Comparison of ENCODE assay signal across 10 mouse cellular contexts in the genomic region with DNA sequence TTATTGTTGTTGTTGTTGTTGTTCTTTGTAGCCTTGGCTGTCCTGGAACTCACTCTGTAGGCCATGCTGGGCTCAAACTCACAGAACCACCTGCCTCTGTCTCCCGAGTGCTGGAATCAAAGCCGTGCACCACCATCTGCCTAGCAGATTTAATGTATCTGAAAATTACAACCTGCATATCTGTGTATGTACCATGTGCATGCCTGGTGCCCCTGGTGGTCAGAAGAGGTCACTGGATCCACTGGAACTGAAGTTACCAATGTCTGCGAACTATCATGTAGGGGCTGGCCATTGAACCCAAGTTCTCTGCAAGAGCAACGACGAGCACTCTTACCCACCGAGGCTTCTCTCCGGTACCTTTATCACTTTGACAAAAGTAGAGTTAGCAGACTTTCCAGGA. TPM values are rescaled to one million over a fixed set of nuclear protein-coding genes. Genes with fewer than 3 reads are reported as not detected.
DNase-seq lines count a peak whose midpoint lies in the region; ATAC-seq and TF ChIP-seq lines count a peak whose summit lies in the region.
"Had no signal": no experiment of that assay in that cellular context is flagged by ENCODE, and none has a peak within 500 bp of the region (broad histone marks: within the 10 kb centered on the region; RNA-seq: fewer than 3 reads in every experiment).

No protein-coding gene starts in this region.

- no peaks in the 10 kb centered on the region for H3K4me1 ChIP-seq in kidney, adult 2 months (ENCODE audit: control insufficient read depth, insufficient read depth, low read length)
- H3K4me1 ChIP-seq in kidney, embryonic 15.5 days = 0 out of 2 replicates have a peak, but pooled peaks cover 3% of the 10 kb centered on the region
- H3K4me1 ChIP-seq in E14TG2a.4 (replicated peaks; ENCODE audit: low read depth, low read length) = peaks cover 14% of the 10 kb centered on the region
- H3K4me1 ChIP-seq: stomach, embryonic 15.5 days had no signal

- no peak for ATAC-seq in kidney, embryonic 15.5 days (replicated peaks; ENCODE audit: low FRiP score)

- no peak for TF ChIP-seq POLR2A in kidney, adult 2 months (IDR thresholded peaks at IDR 0.05; ENCODE audit: low read depth, low read length)

- H3K9me3 ChIP-seq in kidney, embryonic 15.5 days (replicated peaks) = no peaks in the 10 kb centered on the region; the same call in 1 of the 2 replicates
- 0 out of 2 replicates have a peak, but pooled peaks cover 8% of the 10 kb centered on the region for H3K9me3 ChIP-seq in E14TG2a.4 (ENCODE audit: low read length)
- H3K9me3 ChIP-seq: stomach, embryonic 15.5 days had no signal

- no peak overlapping the region for H3K27ac ChIP-seq in kidney, adult 2 months (ENCODE audit: insufficient read depth, low read depth, low read length)
- no peak overlapping the region for H3K27ac ChIP-seq in kidney, embryonic 15.5 days
- H3K27ac ChIP-seq: stomach, embryonic 15.5 days had no signal

- H3K27me3 ChIP-seq in kidney, adult 2 months (replicated peaks; ENCODE audit: control insufficient read depth, insufficient read depth, low read length) = no peaks in the 10 kb centered on the region
- H3K27me3 ChIP-seq in kidney, embryonic 15.5 days = no peaks in the 10 kb centered on the region
- H3K27me3 ChIP-seq in E14TG2a.4 (ENCODE audit: insufficient read depth, low read length) = no peaks in the 10 kb centered on the region
- H3K27me3 ChIP-seq: stomach, embryonic 15.5 days had no signal

- 93% methylated on average over 7 of the region's 7 CpGs for WGBS in kidney, adult 2 months
- 92% methylated on average over 7 of the region's 7 CpGs for WGBS in kidney, embryonic 15.5 days

- peak; percentile 43; the same call in 1 of the 2 replicates for TF ChIP-seq CTCF in kidney, adult 2 months (conservative IDR thresholded peaks at IDR 0.05; ENCODE audit: insufficient read depth, insufficient read length, low read depth, low read length)
- TF ChIP-seq CTCF in E14TG2a.4 (conservative IDR thresholded peaks at IDR 0.05; ENCODE audit: low read length) = peak; percentile 25

- DNase-seq in kidney, adult 2 months = peak; percentile 14
- DNase-seq in 416B (ENCODE audit: low read depth) = peak; percentile 59
- DNase-seq in kidney, postnatal 14 days = peak; percentile 12
- no peak for DNase-seq in testis, postnatal 14 days (ENCODE audit: low spot score)
- DNase-seq in ovary, postnatal 10 days (ENCODE audit: low spot score) = no peak
- no peak for DNase-seq in cerebellum, postnatal 36 days
- DNase-seq: adrenal gland, postnatal 10 days had no signal

- no peak overlapping the region for H3K4me2 ChIP-seq in kidney, embryonic 15.5 days
- H3K4me2 ChIP-seq: stomach, embryonic 15.5 days had no signal

- no peaks in the 10 kb centered on the region for H3K36me3 ChIP-seq in kidney, adult 2 months (ENCODE audit: control insufficient read depth, insufficient read depth, low read length)
- H3K36me3 ChIP-seq in kidney, embryonic 15.5 days = no peaks in the 10 kb centered on the region
- H3K36me3 ChIP-seq in E14TG2a.4 (ENCODE audit: insufficient read depth, low read length) = no peaks in the 10 kb centered on the region
- H3K36me3 ChIP-seq: stomach, embryonic 15.5 days had no signal

- no peak overlapping the region for H3K9ac ChIP-seq in kidney, embryonic 15.5 days
- H3K9ac ChIP-seq: stomach, embryonic 15.5 days had no signal

- H3K4me3 ChIP-seq in kidney, adult 2 months (ENCODE audit: insufficient read depth, low read depth, low read length) = no peak overlapping the region
- no peak overlapping the region for H3K4me3 ChIP-seq in kidney, embryonic 15.5 days (replicated peaks)
- no peak overlapping the region for H3K4me3 ChIP-seq in E14TG2a.4 (replicated peaks; ENCODE audit: low read length)
- H3K4me3 ChIP-seq: stomach, embryonic 15.5 days had no signal

RNA-seq across cellular contexts. Expression of gene Alg14, which starts 15.1 kb away (rescaled TPM):
- 19.8 and 22.9 TPM in 2 replicates for polyA plus RNA-seq in kidney, adult 2 months (2012; rRNA removed)
- 38.9 and 41.5 TPM in 2 replicates for polyA plus RNA-seq in kidney, embryonic 15.5 days (2015; fragmentation: Nextera tagmentation; extraction: Ambion mirVana)

RNA-seq across cellular contexts. Expression of gene Tmem56, which starts 23.7 kb away (rescaled TPM):
- 2.5 and 2.7 TPM in 2 replicates for polyA plus RNA-seq in kidney, adult 2 months (2012; rRNA removed)
- 1.6 and 1.7 TPM in 2 replicates for polyA plus RNA-seq in kidney, embryonic 15.5 days (2015; fragmentation: Nextera tagmentation; extraction: Ambion mirVana)

Comparison
In these comparisons a context has a peak if more than half of its experiments do, and no peak if none do; other contexts are left out.
1. DNase-seq: peak in kidney, adult 2 months (single experiment), 416B (single experiment) and kidney, postnatal 14 days (single experiment); none in testis, postnatal 14 days (single experiment), ovary, postnatal 10 days (single experiment) and cerebellum, postnatal 36 days (0 of 2).